Mouse (Mus musculus): ENCODE measurements around the gene Ube2j1. TPM values are rescaled to one million over a fixed set of nuclear protein-coding genes. Genes with fewer than 3 reads are reported as not detected.

Ube2j1 gene
- total RNA-seq, 1 experiment from 2014 or later: 74.0 TPM

DNA sequence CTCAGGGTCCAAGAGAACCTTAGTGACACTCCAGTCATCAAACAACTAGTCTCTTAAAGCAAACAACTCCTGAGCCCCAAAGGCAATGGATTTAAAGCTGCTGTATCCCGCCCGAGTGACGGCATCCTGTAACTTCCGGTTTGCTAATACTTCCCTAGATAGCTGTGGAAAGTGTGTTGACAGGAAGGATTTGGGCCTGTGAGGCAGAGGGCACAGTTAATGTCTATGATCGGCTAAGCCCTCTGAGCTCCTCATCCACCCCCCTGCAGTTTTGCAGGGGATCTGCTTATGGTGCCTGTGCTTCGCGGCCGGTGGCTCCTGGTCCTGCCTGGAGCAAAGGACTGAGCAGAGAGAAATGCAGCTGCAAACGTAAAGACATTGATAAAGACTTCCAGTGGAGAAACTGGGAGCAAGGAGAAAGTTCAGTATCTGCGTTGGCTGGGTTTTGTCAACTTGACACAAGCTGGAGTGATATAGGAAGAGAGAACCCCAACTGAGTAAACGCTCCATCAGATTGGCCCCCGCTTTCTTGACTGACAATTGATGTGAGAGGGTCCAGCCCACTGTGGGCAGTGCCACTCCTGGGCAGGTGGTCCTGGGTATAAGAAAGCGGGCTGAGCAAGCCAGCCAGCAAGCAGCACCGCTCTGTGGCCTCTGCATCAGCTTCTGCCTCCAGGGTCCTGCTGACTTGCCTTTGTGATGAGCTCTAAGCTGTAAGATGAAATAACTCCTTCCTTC lies 35.2 kb downstream of the Ube2j1 start:
- no peak for ATAC-seq (replicated peaks; ENCODE audit: insufficient number of reproducible peaks, low FRiP score, low TSS enrichment, poor library complexity, severe bottlenecking)

GRCm38 (mm10) chr4:33067331-33067730 lies 36.1 kb downstream of the Ube2j1 start:
- ATAC-seq (replicated peaks; ENCODE audit: insufficient number of reproducible peaks, low FRiP score, low TSS enrichment, poor library complexity, severe bottlenecking): no peak

- no peak for ATAC-seq (replicated peaks; ENCODE audit: insufficient number of reproducible peaks, low FRiP score, low TSS enrichment, poor library complexity, severe bottlenecking)
Observed at GRCm38 (mm10) chr4:33067826-33068225, 36.6 kb downstream of the Ube2j1 start.

- no peak for ATAC-seq (replicated peaks; ENCODE audit: insufficient number of reproducible peaks, low FRiP score, low TSS enrichment, poor library complexity, severe bottlenecking)
Observed at GRCm38 (mm10) chr4:33068894-33069293, 37.7 kb downstream of the Ube2j1 start.

DNA sequence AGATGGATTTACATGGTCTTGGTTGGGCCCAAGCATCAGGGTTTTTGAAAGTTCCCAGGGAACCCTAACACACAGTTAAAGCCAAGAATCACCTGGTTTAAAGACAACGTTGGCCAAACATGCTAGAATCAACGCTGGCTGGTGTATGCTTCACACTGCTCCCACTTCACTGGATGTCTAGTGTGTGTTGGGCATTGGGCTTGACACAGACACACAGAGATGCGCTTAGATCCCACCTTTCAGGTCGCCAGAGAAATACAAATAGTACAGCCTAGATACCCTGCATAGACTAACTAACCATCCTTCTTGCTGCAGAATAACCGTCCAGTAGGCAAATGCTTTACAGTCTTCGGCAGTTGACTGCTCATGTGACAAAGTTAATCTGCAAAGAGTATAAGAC lies 39.1 kb downstream of the Ube2j1 start:
- no peak for ATAC-seq (replicated peaks; ENCODE audit: insufficient number of reproducible peaks, low FRiP score, low TSS enrichment, poor library complexity, severe bottlenecking)

GRCm38 (mm10) chr4:33071337-33071736 lies 40.1 kb downstream of the Ube2j1 start:
- ATAC-seq (replicated peaks; ENCODE audit: insufficient number of reproducible peaks, low FRiP score, low TSS enrichment, poor library complexity, severe bottlenecking): no peak

- peak; percentile 74 for ATAC-seq (replicated peaks; ENCODE audit: insufficient number of reproducible peaks, low FRiP score, low TSS enrichment, poor library complexity, severe bottlenecking)
Observed at GRCm38 (mm10) chr4:33072526-33073161, 41.4 kb downstream of the Ube2j1 start.

DNA sequence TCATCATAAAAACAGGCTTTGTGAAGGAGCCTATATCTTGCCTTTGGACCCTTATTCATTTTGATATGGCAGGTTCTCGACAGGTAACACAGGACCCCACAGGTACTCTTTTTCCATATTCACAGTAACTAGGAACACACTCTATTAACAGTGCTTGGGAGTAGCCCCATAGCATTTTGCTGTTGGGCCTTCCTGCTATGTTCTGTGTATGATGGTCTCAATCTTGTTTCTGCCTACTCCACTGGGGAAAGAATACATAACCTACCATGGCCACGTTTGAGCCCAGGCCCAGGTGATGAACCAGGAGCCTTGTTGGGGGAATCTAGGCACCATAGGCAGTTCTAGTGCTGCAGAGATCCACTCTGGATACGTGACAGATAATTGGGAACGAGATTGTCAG lies 43.2 kb downstream of the Ube2j1 start:
- ATAC-seq (replicated peaks; ENCODE audit: insufficient number of reproducible peaks, low FRiP score, low TSS enrichment, poor library complexity, severe bottlenecking): no peak

DNA sequence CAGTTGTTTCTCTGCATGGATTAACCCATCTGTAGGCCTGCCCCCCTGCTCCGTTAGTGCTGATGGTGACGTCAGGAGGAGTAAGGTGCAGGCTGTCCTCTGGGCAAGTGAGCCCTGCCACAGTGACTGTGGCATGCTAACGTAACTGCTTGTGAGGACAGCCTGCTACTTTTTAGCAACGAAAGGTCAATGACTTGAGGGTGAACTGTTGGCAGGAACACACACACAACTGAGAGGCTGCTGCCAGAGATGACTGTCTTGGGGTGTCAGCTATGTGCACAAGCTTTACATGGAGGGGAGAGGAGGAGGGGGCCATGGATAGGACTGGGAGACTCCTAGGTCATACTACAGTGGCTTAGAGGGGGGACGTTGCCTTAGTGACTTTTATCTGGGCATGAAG lies 43.6 kb downstream of the Ube2j1 start:
- ATAC-seq (replicated peaks; ENCODE audit: insufficient number of reproducible peaks, low FRiP score, low TSS enrichment, poor library complexity, severe bottlenecking): no peak

GRCm38 (mm10) chr4:33075776-33076524 lies 44.7 kb downstream of the Ube2j1 start:
- ATAC-seq (replicated peaks; ENCODE audit: insufficient number of reproducible peaks, low FRiP score, low TSS enrichment, poor library complexity, severe bottlenecking): no peak

DNA sequence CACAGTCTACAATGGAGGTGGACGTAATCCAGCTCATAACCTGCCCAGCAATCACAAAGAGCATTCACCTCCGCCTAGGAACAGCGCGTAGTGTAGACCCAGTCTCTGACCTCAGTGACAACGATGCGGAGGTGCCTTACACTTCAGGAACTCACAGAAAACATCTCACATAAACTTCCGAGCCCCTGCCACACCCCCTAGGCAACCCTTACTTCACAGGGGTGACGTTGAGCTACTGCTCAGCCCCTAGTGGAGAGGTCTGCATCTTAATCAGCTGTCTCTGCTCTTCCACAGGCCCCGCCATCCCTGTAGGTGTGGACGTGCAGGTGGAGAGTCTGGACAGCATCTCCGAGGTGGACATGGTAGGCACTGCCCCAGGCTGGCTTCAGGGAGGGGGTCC lies 45.9 kb downstream of the Ube2j1 start:
- no peak for ATAC-seq (replicated peaks; ENCODE audit: insufficient number of reproducible peaks, low FRiP score, low TSS enrichment, poor library complexity, severe bottlenecking)

- no peak for ATAC-seq (replicated peaks; ENCODE audit: insufficient number of reproducible peaks, low FRiP score, low TSS enrichment, poor library complexity, severe bottlenecking)
Observed at GRCm38 (mm10) chr4:33077724-33078123, 46.5 kb downstream of the Ube2j1 start.

GRCm38 (mm10) chr4:33078492-33078891 lies 47.3 kb downstream of the Ube2j1 start:
- ATAC-seq (replicated peaks; ENCODE audit: insufficient number of reproducible peaks, low FRiP score, low TSS enrichment, poor library complexity, severe bottlenecking): no peak

- no peak for ATAC-seq (replicated peaks; ENCODE audit: insufficient number of reproducible peaks, low FRiP score, low TSS enrichment, poor library complexity, severe bottlenecking)
Observed at GRCm38 (mm10) chr4:33099118-33099694, 68.0 kb downstream of the Ube2j1 start.

Other genes starting within 250 kb of the Ube2j1 start
- gene Lyrm2, start 231.2 kb upstream of the Ube2j1 start, total RNA-seq (2017): 65.1 to 76.3 TPM (median 70.7 TPM) in 3 replicates
- not detected in 3 replicates for gene Ankrd6, start 80.6 kb upstream of the Ube2j1 start, total RNA-seq (2017)
- gene Rragd, start 48.4 kb upstream of the Ube2j1 start, total RNA-seq (2017): 0.19 to 0.64 TPM (median 0.29 TPM) in 3 replicates
- 0.78 TPM in 1 of 3 replicates, not detected in the others for gene Gabrr2, start 31.6 kb downstream of the Ube2j1 start, total RNA-seq (2017)
- not detected in 3 replicates for gene Gabrr1, start 101.1 kb downstream of the Ube2j1 start, total RNA-seq (2017)
- gene Pm20d2, start 158.3 kb downstream of the Ube2j1 start, total RNA-seq (2017): not detected in 3 replicates
- gene Srsf12, start 177.6 kb downstream of the Ube2j1 start, total RNA-seq (2017): not detected in 3 replicates